Comparison of ENCODE assay signal across 15 mouse cellular contexts in genomic region chr5:51288234-51288633, GRCm38 (mm10).
"Had no signal": no experiment of that assay in that cellular context is flagged by ENCODE, and none has a peak within 500 bp of the region (broad histone marks: within the 10 kb centered on the region; RNA-seq: fewer than 3 reads in every experiment).

No protein-coding gene starts in this region.

- H3K4me2 ChIP-seq: neural tube, embryonic 15.5 days; stomach, embryonic 15.5 days had no signal

- H3K4me3 ChIP-seq: neural tube, embryonic 15.5 days; stomach, embryonic 15.5 days had no signal

- H3K4me1 ChIP-seq: neural tube, embryonic 15.5 days; stomach, embryonic 15.5 days had no signal

- H3K9me3 ChIP-seq: neural tube, embryonic 15.5 days; stomach, embryonic 15.5 days had no signal

- H3K9ac ChIP-seq: neural tube, embryonic 15.5 days; stomach, embryonic 15.5 days had no signal

- H3K27ac ChIP-seq: neural tube, embryonic 15.5 days; stomach, embryonic 15.5 days; stomach, postnatal 0 days had no signal

- DNase-seq: retina, postnatal 1 day; right cerebral cortex, adult 18-20 months; right cerebral cortex, postnatal 14 days; right cerebral cortex, postnatal 25 days; right cerebral cortex, postnatal 4 days; spleen, adult 18-20 months; thymus, adult 18-20 months; thymus, adult 2 months; thymus, postnatal 14 days; thymus, postnatal 25 days; thymus, postnatal 36 days; thymus, postnatal 4 days had no signal

- H3K27me3 ChIP-seq: neural tube, embryonic 15.5 days; stomach, embryonic 15.5 days had no signal

- H3K36me3 ChIP-seq: neural tube, embryonic 15.5 days; stomach, embryonic 15.5 days had no signal
